10 mouse cellular contexts compared by ENCODE assay signal in the genomic region with DNA sequence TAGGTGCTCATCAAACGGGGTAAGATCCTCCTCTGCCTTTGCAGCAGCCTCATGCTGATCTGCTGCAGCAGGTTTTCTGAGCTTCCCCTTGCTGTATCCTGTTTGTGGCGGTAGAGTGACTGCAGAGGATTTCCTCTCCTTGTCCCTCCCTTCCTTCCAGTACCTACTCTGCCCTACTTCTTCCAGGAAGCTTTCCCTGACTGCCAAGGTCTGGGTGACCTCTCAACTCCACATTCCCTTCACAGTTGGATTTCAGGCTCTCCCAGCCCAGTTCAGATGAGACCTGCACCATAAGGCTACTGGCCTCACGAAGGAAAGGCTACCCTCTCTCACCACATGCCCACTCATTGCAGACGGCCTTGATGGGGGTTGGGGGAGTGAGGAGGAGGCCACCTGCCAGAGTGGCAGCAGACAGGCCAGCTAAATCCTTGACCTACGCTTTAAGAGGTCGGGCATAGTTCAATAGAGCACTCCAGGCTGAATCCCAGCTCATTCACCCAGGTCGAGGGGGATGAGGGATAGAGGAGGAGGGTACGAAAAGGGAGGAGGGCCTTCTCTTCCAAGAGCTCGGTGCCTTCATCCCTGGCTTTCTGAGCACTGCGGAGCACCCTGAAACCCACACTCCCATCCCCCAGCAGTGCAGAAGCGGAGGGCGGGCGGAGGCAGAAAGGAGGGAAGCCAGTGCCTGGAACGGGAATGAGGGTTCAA. TPM values are rescaled to one million over a fixed set of nuclear protein-coding genes. Genes with fewer than 3 reads are reported as not detected.
DNase-seq lines count a peak whose midpoint lies in the region; ATAC-seq and TF ChIP-seq lines count a peak whose summit lies in the region.
"Had no signal": no experiment of that assay in that cellular context is flagged by ENCODE, and none has a peak within 500 bp of the region (broad histone marks: within the 10 kb centered on the region; RNA-seq: fewer than 3 reads in every experiment).

No protein-coding gene starts in this region.

- H3K9ac ChIP-seq in heart, adult 2 months (ENCODE audit: low read depth, low read length): no peak overlapping the region
- no peak overlapping the region for H3K9ac ChIP-seq in embryonic facial prominence, embryonic 12.5 days
- H3K9ac ChIP-seq in kidney, embryonic 14.5 days (ENCODE audit: low read depth, low read length): no peak overlapping the region

- no peaks in the 10 kb centered on the region for H3K36me3 ChIP-seq in heart, adult 2 months (ENCODE audit: control insufficient read depth, insufficient read depth, low read length)
- H3K36me3 ChIP-seq in embryonic facial prominence, embryonic 12.5 days: no peaks in the 10 kb centered on the region
- H3K36me3 ChIP-seq in kidney, embryonic 14.5 days (ENCODE audit: control insufficient read depth, insufficient read depth, low read length): no peaks in the 10 kb centered on the region

- no peaks in the 10 kb centered on the region; the same call in 1 of the 2 replicates for H3K4me1 ChIP-seq in heart, adult 2 months (ENCODE audit: control insufficient read depth, insufficient read depth, low read length)
- H3K4me1 ChIP-seq in embryonic facial prominence, embryonic 12.5 days: peaks cover 41% of the 10 kb centered on the region
- H3K4me1 ChIP-seq in kidney, embryonic 14.5 days (ENCODE audit: control insufficient read depth, insufficient read depth, low read length): peaks cover 27% of the 10 kb centered on the region

- H3K27ac ChIP-seq in heart, adult 2 months: peak overlapping the region; percentile 23; the same call in 1 of the 2 replicates
- H3K27ac ChIP-seq in embryonic facial prominence, embryonic 12.5 days: peak overlapping the region; percentile 57
- peak overlapping the region; percentile 79 for H3K27ac ChIP-seq in kidney, embryonic 14.5 days (ENCODE audit: low read depth, low read length)

- TF ChIP-seq CTCF in heart, adult 2 months (IDR thresholded peaks at IDR 0.05): no peak

- H3K9me3 ChIP-seq in embryonic facial prominence, embryonic 12.5 days: no peaks in the 10 kb centered on the region
- H3K9me3 ChIP-seq in kidney, embryonic 14.5 days (ENCODE audit: control insufficient read depth, low read length): no peaks in the 10 kb centered on the region

- DNase-seq in heart, adult 2 months: no peak
- DNase-seq in heart, adult 11 months: no peak
- DNase-seq in neural tube, embryonic 10.5 days (ENCODE audit: extremely low spot score, low spot score): peak; percentile 53
- DNase-seq in layer of hippocampus, postnatal 36 days: no peak
- DNase-seq in adrenal gland, adult (ENCODE audit: inconsistent age in 2 of 2, low spot score in 1 of 2): no peak
- DNase-seq in heart, adult 8-10 months (ENCODE audit: low spot score): no peak

- H3K4me3 ChIP-seq in heart, adult 2 months: no peak overlapping the region
- no peak overlapping the region for H3K4me3 ChIP-seq in embryonic facial prominence, embryonic 12.5 days
- H3K4me3 ChIP-seq in kidney, embryonic 14.5 days (ENCODE audit: low read length): 0 out of 2 replicates have a peak overlapping the region, but pooled peaks have one; percentile 6

- H3K27me3 ChIP-seq in heart, adult 2 months (ENCODE audit: control insufficient read depth, insufficient read depth, low read length): no peaks in the 10 kb centered on the region
- H3K27me3 ChIP-seq in embryonic facial prominence, embryonic 12.5 days: no peaks in the 10 kb centered on the region
- no peaks in the 10 kb centered on the region; the same call in 1 of the 2 replicates for H3K27me3 ChIP-seq in kidney, embryonic 14.5 days (ENCODE audit: control insufficient read depth, insufficient read depth, low read length)

- intact Hi-C loops in heart, adult 2 months (cut with DNase I): no loop called here

- no peak for TF ChIP-seq POLR2A in heart, adult 2 months (IDR thresholded peaks at IDR 0.05; ENCODE audit: insufficient read depth, low read depth, low read length)

- H3K79me2 ChIP-seq in heart, adult 2 months (replicated peaks; ENCODE audit: control insufficient read depth, insufficient read depth, low read length): no peaks in the 10 kb centered on the region

- H3K4me2 ChIP-seq in embryonic facial prominence, embryonic 12.5 days (replicated peaks): peak overlapping the region; percentile 22
- H3K4me2 ChIP-seq in kidney, embryonic 14.5 days (replicated peaks; ENCODE audit: low read depth, low read length): peak overlapping the region; percentile 33

- ATAC-seq in embryonic facial prominence, embryonic 12.5 days (ENCODE audit: insufficient number of reproducible peaks, insufficient read depth, low FRiP score, low TSS enrichment): 0 out of 2 replicates have a peak, but pooled peaks have one; percentile 16
- ATAC-seq in kidney, embryonic 14.5 days (ENCODE audit: low FRiP score, low TSS enrichment): peak; percentile 35

- no peak for TF ChIP-seq EP300 in heart, adult 2 months (IDR thresholded peaks at IDR 0.05; ENCODE audit: insufficient read depth, low read depth, low read length)

- WGBS in heart, adult 2 months: 59% methylated on average over 14 of the region's 14 CpGs
- WGBS in embryonic facial prominence, embryonic 12.5 days: 29% methylated on average over 14 of the region's 14 CpGs
- WGBS in kidney, embryonic 14.5 days: 25% methylated on average over 14 of the region's 14 CpGs

RNA-seq across cellular contexts. Expression of a gene that starts 13.9 kb away (rescaled TPM):
- total RNA-seq in heart, adult 2 months (2021): 1 to 10 TPM in 1 of 2 experiments, under 1 TPM in 1; 0.86 to 1.3 TPM
- polyA plus RNA-seq in heart, adult 2 months (2012; rRNA removed): 1.6 and 1.9 TPM in 2 replicates
- polyA plus RNA-seq in embryonic facial prominence, embryonic 12.5 days (2016; fragmentation: Nextera tagmentation; extraction: Ambion mirVana): 0.36 and 0.38 TPM in 2 replicates
- polyA plus RNA-seq in kidney, embryonic 14.5 days (2014; fragmentation: Nextera tagmentation; extraction: Ambion mirVana): 0.58 and 0.73 TPM in 2 replicates
- 1 to 10 TPM; 1.1 to 1.2 TPM for total RNA-seq in layer of hippocampus, postnatal 36 days (2021)
- total RNA-seq in heart, adult 8-10 months (2022): 1 to 10 TPM in 3 of 4 experiments, under 1 TPM in 1; 0.84 to 1.5 (median 1.2) TPM

RNA-seq across cellular contexts. Expression of a gene that starts 23.3 kb away (rescaled TPM):
- total RNA-seq in heart, adult 2 months (2021): not detected
- polyA plus RNA-seq in heart, adult 2 months (2012; rRNA removed): not detected in 2 replicates
- not detected in 2 replicates for polyA plus RNA-seq in embryonic facial prominence, embryonic 12.5 days (2016; fragmentation: Nextera tagmentation; extraction: Ambion mirVana)
- not detected in 2 replicates for polyA plus RNA-seq in kidney, embryonic 14.5 days (2014; fragmentation: Nextera tagmentation; extraction: Ambion mirVana)
- not detected for total RNA-seq in layer of hippocampus, postnatal 36 days (2021)
- not detected for total RNA-seq in heart, adult 8-10 months (2022)
- total RNA-seq: gastrocnemius, adult 18-20 months had no signal
- polyA plus RNA-seq: spleen, adult 2 months had no signal

RNA-seq across cellular contexts. Expression of a gene that starts 36.0 kb away (rescaled TPM):
- 10 to 100 TPM; 24.1 to 29.5 TPM for total RNA-seq in heart, adult 2 months (2021)
- 35.0 and 39.7 TPM in 2 replicates for polyA plus RNA-seq in heart, adult 2 months (2012; rRNA removed)
- polyA plus RNA-seq in embryonic facial prominence, embryonic 12.5 days (2016; fragmentation: Nextera tagmentation; extraction: Ambion mirVana): 10.8 and 11.3 TPM in 2 replicates
- polyA plus RNA-seq in kidney, embryonic 14.5 days (2014; fragmentation: Nextera tagmentation; extraction: Ambion mirVana): 6.3 and 8.8 TPM in 2 replicates
- 1 to 10 TPM; 7.5 to 8.9 TPM for total RNA-seq in layer of hippocampus, postnatal 36 days (2021)
- 10 to 100 TPM; 19.8 to 30.3 (median 23.0) TPM for total RNA-seq in heart, adult 8-10 months (2022)

RNA-seq across cellular contexts. Expression of a gene that starts 45.1 kb away (rescaled TPM):
- total RNA-seq in heart, adult 2 months (2021): not detected
- polyA plus RNA-seq in heart, adult 2 months (2012; rRNA removed): not detected in 2 replicates
- polyA plus RNA-seq in embryonic facial prominence, embryonic 12.5 days (2016; fragmentation: Nextera tagmentation; extraction: Ambion mirVana): not detected in 2 replicates
- polyA plus RNA-seq in kidney, embryonic 14.5 days (2014; fragmentation: Nextera tagmentation; extraction: Ambion mirVana): not detected in 2 replicates
- total RNA-seq in layer of hippocampus, postnatal 36 days (2021): not detected
- total RNA-seq in heart, adult 8-10 months (2022): under 1 TPM in 1 of 4 experiments, not detected in 3; 0.25 TPM
- total RNA-seq: gastrocnemius, adult 18-20 months had no signal
- polyA plus RNA-seq: spleen, adult 2 months had no signal

Comparison
In these comparisons a context has a peak if more than half of its experiments do, and no peak if none do; other contexts are left out.
1. H3K27ac ChIP-seq: peak in every context shown above with its lines; median percentile 79 in kidney, embryonic 14.5 days; 57 in embryonic facial prominence, embryonic 12.5 days; 23 in heart, adult 2 months.